ENCODE assay signal across 24 mouse cellular contexts in genomic region chr7:122429134-122429533, GRCm38 (mm10).
DNase-seq lines count a peak whose midpoint lies in the region; ATAC-seq and TF ChIP-seq lines count a peak whose summit lies in the region.
"Had no signal": no experiment of that assay in that cellular context is flagged by ENCODE, and none has a peak within 500 bp of the region (broad histone marks: within the 10 kb centered on the region; RNA-seq: fewer than 3 reads in every experiment).

No protein-coding gene starts in this region.

- no peak for ATAC-seq in intestine, embryonic 15.5 days
- no peak for ATAC-seq in lung, postnatal 0 days
- ATAC-seq: liver, embryonic 12.5 days; midbrain, embryonic 13.5 days had no signal

- no peak for TF ChIP-seq CTCF in cerebellum, adult 2 months (IDR thresholded peaks at IDR 0.05; ENCODE audit: borderline replicate concordance, insufficient read depth, low read depth, low read length)
- no peak for TF ChIP-seq CTCF in lung, postnatal 0 days (IDR thresholded peaks at IDR 0.05)

- peaks cover 23% of the 10 kb centered on the region for H3K4me1 ChIP-seq in cerebellum, adult 2 months (ENCODE audit: control insufficient read depth, insufficient read depth, low read length)
- no peaks in the 10 kb centered on the region for H3K4me1 ChIP-seq in intestine, embryonic 15.5 days (replicated peaks)
- H3K4me1 ChIP-seq in lung, postnatal 0 days (ENCODE audit: insufficient read depth, low read depth, low read length) = no peaks in the 10 kb centered on the region
- H3K4me1 ChIP-seq: embryonic facial prominence, embryonic 12.5 days; heart, embryonic 13.5 days; hindbrain, embryonic 12.5 days; limb, embryonic 13.5 days; liver, embryonic 12.5 days; midbrain, embryonic 13.5 days had no signal

- no peak overlapping the region for H3K4me3 ChIP-seq in cerebellum, adult 2 months (replicated peaks; ENCODE audit: insufficient read depth, low read depth, low read length)
- no peak overlapping the region for H3K4me3 ChIP-seq in intestine, embryonic 15.5 days (replicated peaks)
- H3K4me3 ChIP-seq in lung, postnatal 0 days (ENCODE audit: low read depth, low read length) = no peak overlapping the region
- H3K4me3 ChIP-seq: embryonic facial prominence, embryonic 12.5 days; heart, adult 2 months; heart, embryonic 13.5 days; hindbrain, embryonic 12.5 days; layer of hippocampus, adult 2 months; limb, embryonic 13.5 days; liver, embryonic 12.5 days; midbrain, embryonic 13.5 days had no signal

- 12% methylated on average over 5 of the region's 5 CpGs for WGBS in cerebellum, adult 2 months
- WGBS in intestine, embryonic 15.5 days = 41% methylated on average over 5 of the region's 5 CpGs
- WGBS in lung, postnatal 0 days = 36% methylated on average over 5 of the region's 5 CpGs

- no peak for TF ChIP-seq POLR2A in cerebellum, adult 2 months (IDR thresholded peaks at IDR 0.05; ENCODE audit: borderline replicate concordance, insufficient read depth, low read length)

- no peaks in the 10 kb centered on the region for H3K9me3 ChIP-seq in intestine, embryonic 15.5 days
- no peaks in the 10 kb centered on the region for H3K9me3 ChIP-seq in lung, postnatal 0 days (ENCODE audit: low read length)
- H3K9me3 ChIP-seq: embryonic facial prominence, embryonic 12.5 days; heart, embryonic 13.5 days; hindbrain, embryonic 12.5 days; limb, embryonic 13.5 days; liver, embryonic 12.5 days; midbrain, embryonic 13.5 days had no signal

- peak overlapping the region; percentile 54 for H3K27ac ChIP-seq in cerebellum, adult 2 months (ENCODE audit: insufficient read depth, low read length)
- no peak overlapping the region for H3K27ac ChIP-seq in intestine, embryonic 15.5 days
- H3K27ac ChIP-seq in lung, postnatal 0 days (ENCODE audit: low read length) = no peak overlapping the region
- H3K27ac ChIP-seq: embryonic facial prominence, embryonic 12.5 days; heart, adult 2 months; heart, embryonic 13.5 days; hindbrain, embryonic 12.5 days; kidney, postnatal 0 days; layer of hippocampus, adult 2 months; limb, embryonic 13.5 days; liver, embryonic 12.5 days; midbrain, embryonic 13.5 days had no signal

- DNase-seq in kidney, postnatal 14 days = peak; percentile 8
- no peak for DNase-seq in kidney, adult 9 months
- peak; percentile 65 for DNase-seq in cerebellum, adult 11 months
- DNase-seq in cerebellum, adult 2 months = peak; percentile 76 to 89
- peak; percentile 75 to 76 for DNase-seq in cerebellum, postnatal 25 days
- DNase-seq in lung, postnatal 0 days (ENCODE audit: low spot score) = no peak
- no peak for DNase-seq in layer of hippocampus, adult 9-10 months (ENCODE audit: low spot score)
- DNase-seq: adrenal gland, postnatal 10 days; gastrocnemius, postnatal 36 days; heart, adult 2 months; heart, postnatal 14 days; layer of hippocampus, postnatal 36 days; lung, adult 18-20 months; lung, postnatal 14 days; thymus, postnatal 25 days had no signal

- H3K9ac ChIP-seq in intestine, embryonic 15.5 days = no peak overlapping the region
- H3K9ac ChIP-seq in lung, postnatal 0 days (replicated peaks; ENCODE audit: low read depth) = no peak overlapping the region
- H3K9ac ChIP-seq: embryonic facial prominence, embryonic 12.5 days; heart, embryonic 13.5 days; hindbrain, embryonic 12.5 days; limb, embryonic 13.5 days; liver, embryonic 12.5 days; midbrain, embryonic 13.5 days had no signal

- H3K36me3 ChIP-seq in intestine, embryonic 15.5 days = no peaks in the 10 kb centered on the region
- no peaks in the 10 kb centered on the region for H3K36me3 ChIP-seq in lung, postnatal 0 days (ENCODE audit: insufficient read depth, low read length)
- H3K36me3 ChIP-seq: embryonic facial prominence, embryonic 12.5 days; heart, embryonic 13.5 days; hindbrain, embryonic 12.5 days; limb, embryonic 13.5 days; liver, embryonic 12.5 days; midbrain, embryonic 13.5 days had no signal

- no peaks in the 10 kb centered on the region for H3K27me3 ChIP-seq in cerebellum, adult 2 months (ENCODE audit: control insufficient read depth, insufficient read depth, low read length)
- H3K27me3 ChIP-seq in intestine, embryonic 15.5 days (replicated peaks) = no peaks in the 10 kb centered on the region
- no peaks in the 10 kb centered on the region for H3K27me3 ChIP-seq in lung, postnatal 0 days (replicated peaks; ENCODE audit: insufficient read depth, low read length)
- H3K27me3 ChIP-seq: heart, embryonic 13.5 days; hindbrain, embryonic 12.5 days; limb, embryonic 13.5 days; liver, embryonic 12.5 days; midbrain, embryonic 13.5 days had no signal

- no peak for TF ChIP-seq EP300 in lung, postnatal 0 days (IDR thresholded peaks at IDR 0.05)

- no peak overlapping the region for H3K4me2 ChIP-seq in intestine, embryonic 15.5 days (replicated peaks)
- H3K4me2 ChIP-seq in lung, postnatal 0 days (replicated peaks; ENCODE audit: low read depth, low read length) = no peak overlapping the region
- H3K4me2 ChIP-seq: embryonic facial prominence, embryonic 12.5 days; heart, embryonic 13.5 days; hindbrain, embryonic 12.5 days; limb, embryonic 13.5 days; liver, embryonic 12.5 days; midbrain, embryonic 13.5 days had no signal

Comparison
In these comparisons a context has a peak if more than half of its experiments do, and no peak if none do; other contexts are left out.
1. DNase-seq: peak in kidney, postnatal 14 days (single experiment), cerebellum, adult 11 months (single experiment), cerebellum, adult 2 months (2 of 2) and cerebellum, postnatal 25 days (2 of 2); none in kidney, adult 9 months (single experiment), lung, postnatal 0 days (single experiment) and layer of hippocampus, adult 9-10 months (single experiment).